Mouse (Mus musculus) thymus, postnatal 14 days (tissue): Measurements from ENCODE around the gene Ggnbp2.

ENCODE experiments used
- DNase-seq: peaks from one replicate; pipeline ENCODE4 v3.0.0; 2021

The Ggnbp2 gene

GRCm38 (mm10) chr11:84822487-84822886, 48.1 kb downstream of the Ggnbp2 start:
- DNase-seq = no peak

- no peak for DNase-seq
Observed at GRCm38 (mm10) chr11:84821131-84821770, 49.4 kb downstream of the Ggnbp2 start.

GRCm38 (mm10) chr11:84818961-84819692, 51.5 kb downstream of the Ggnbp2 start, which contains the start of gene Mrm1:
Gene Mrm1 (minus strand): TSS chr11:84819515.
- peak; percentile 97 for DNase-seq

- DNase-seq = peak; percentile 85
Observed at GRCm38 (mm10) chr11:84818085-84818960, 52.3 kb downstream of the Ggnbp2 start.

GRCm38 (mm10) chr11:84817362-84817761, 53.3 kb downstream of the Ggnbp2 start:
- DNase-seq = peak; percentile 35

GRCm38 (mm10) chr11:84813724-84814510, 56.7 kb downstream of the Ggnbp2 start:
- DNase-seq = peak; percentile 76

- no peak for DNase-seq
Observed at GRCm38 (mm10) chr11:84804373-84804772, 66.2 kb downstream of the Ggnbp2 start.

GRCm38 (mm10) chr11:84797627-84798353, 72.8 kb downstream of the Ggnbp2 start:
- peak; percentile 68 for DNase-seq

GRCm38 (mm10) chr11:84797026-84797425, 73.6 kb downstream of the Ggnbp2 start:
- no peak for DNase-seq

GRCm38 (mm10) chr11:84794496-84795113, 76.0 kb downstream of the Ggnbp2 start:
- peak; percentile 50 for DNase-seq

- DNase-seq = no peak
Observed at GRCm38 (mm10) chr11:84793545-84793944, 77.1 kb downstream of the Ggnbp2 start.

- no peak for DNase-seq
Observed at GRCm38 (mm10) chr11:84790383-84790782, 80.2 kb downstream of the Ggnbp2 start.
